Mouse (Mus musculus) brain, embryonic 14.5 days (tissue): Measurements from ENCODE around the gene Tmem198.

ENCODE experiments used
- CTCF ChIP-seq: fragments of 200-500 bp; IDR thresholded peaks from 2 replicates; pipeline ENCODE4 v1.5.1; 2012; ENCODE audit warnings: inconsistent platforms, mild to moderate bottlenecking, moderate library complexity, borderline replicate concordance; ENCODE audit not compliant: insufficient read depth, insufficient read length; ENCODE audit errors: extremely low read depth
- POLR2A ChIP-seq: fragments of 200-500 bp; IDR thresholded peaks from 2 replicates; pipeline ENCODE4 v1.6.1; 2012; ENCODE audit warnings: mild to moderate bottlenecking, inconsistent platforms, borderline replicate concordance; ENCODE audit not compliant: poor library complexity, insufficient read depth, insufficient read length, severe bottlenecking; ENCODE audit errors: extremely low read depth

- TF ChIP-seq CTCF (no peak), POLR2A (no peak)
Measured at GRCm38 (mm10) chr1:75444208-75444607, 35.1 kb upstream of the Tmem198 start.
